Mouse (Mus musculus) lung, postnatal 4 days (tissue): ENCODE results near the gene Nudt9.
A peak's percentile ranks its signal among the peaks of the same experiment; 100 is the strongest.

Experiments used
- DNase-seq, 2 experiments: peaks; one replicate each; pipeline ENCODE4 v3.0.0; 2021

Nudt9 gene

DNA sequence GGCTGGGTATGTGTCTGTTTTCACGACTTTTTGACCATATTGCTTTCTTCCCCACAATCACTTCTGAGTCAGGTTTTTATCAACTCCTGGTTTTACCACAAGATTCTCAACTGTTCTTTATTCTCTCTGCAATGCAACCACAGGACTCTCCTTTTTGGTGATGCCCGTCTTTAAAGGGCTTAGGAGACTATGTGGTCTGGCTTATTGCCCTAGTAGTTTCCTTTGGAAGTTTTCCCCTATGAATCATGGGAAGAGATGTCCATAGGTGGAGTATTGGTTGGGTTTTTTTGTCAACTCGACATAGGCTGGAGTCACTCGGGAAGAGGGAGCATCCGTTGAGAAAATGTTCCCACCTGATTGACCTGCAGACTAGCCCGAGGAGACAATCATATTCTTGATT lies 34.6 kb downstream of the Nudt9 start:
- DNase-seq, result no peak

- no peak for DNase-seq
Measured at GRCm38 (mm10) chr5:104085366-104085765, 39.3 kb downstream of the Nudt9 start.

DNA sequence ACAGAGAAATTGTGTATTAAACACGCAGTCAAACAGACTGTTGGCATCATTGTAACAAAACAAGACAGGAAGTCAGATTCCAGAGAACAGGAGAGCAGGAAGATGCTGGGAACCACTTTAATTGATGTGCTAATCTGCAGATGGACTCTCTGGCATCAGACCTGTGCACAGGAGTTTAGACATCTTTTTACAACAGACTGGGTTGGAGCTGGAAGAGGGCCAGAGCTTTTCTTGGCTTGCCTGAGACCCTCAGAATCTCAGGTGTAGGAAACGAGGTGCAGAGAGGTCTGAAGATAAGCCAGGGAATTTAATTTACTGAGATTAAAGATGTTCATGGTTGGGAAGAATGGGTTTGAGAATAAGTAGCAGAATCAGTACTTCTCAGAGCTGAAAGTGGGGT lies 43.6 kb downstream of the Nudt9 start:
- no peak for DNase-seq

- peak in 1 of 2 experiments; percentile 44 for DNase-seq
Measured at GRCm38 (mm10) chr5:104095416-104096077, 49.4 kb downstream of the Nudt9 start.

DNA sequence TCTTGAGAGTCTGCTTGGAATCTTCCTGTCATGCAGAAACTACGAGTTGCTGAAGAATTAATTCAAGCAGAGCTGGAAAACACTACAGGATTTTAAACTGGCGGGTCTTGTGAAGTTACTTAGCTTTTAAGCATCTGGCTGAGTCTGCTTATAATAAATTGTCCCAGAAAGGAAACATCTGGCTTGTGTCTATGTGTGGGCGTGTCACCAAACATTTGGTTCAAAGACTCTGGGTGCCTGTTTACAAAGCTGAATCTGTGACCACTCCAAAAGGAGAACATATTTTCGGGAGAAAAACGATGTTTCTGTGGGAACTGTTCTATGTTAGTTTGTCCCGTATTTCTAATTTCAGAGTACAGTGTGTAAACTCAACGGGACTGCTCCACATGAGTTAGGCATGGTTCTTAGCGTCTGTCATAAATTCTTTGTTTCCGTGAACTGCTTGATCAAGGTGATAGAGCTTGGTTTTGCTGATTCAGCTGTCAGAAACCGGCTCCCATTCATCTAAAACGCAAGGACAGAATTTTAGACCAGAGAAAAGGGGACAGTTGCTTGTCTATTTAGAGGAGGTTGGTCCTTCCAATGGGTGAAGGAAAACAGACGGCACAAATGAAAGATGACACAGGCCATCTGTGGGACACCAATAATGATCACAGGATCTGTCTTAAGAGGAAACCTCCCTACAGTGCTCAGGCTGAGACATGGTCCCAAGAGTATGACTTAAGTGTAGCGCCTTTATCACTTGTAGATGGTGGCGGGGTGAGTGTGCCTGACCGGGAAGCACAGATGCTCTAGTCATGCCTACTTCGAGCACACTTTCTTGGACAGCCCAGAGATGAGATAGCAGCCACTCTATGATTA lies 50.2 kb downstream of the Nudt9 start:
- peak; percentile 49 to 58 for DNase-seq

GRCm38 (mm10) chr5:104101678-104102531 lies 55.8 kb downstream of the Nudt9 start:
- no peak for DNase-seq

- no peak for DNase-seq
Measured at GRCm38 (mm10) chr5:104103171-104103570, 57.1 kb downstream of the Nudt9 start.

- DNase-seq, result no peak
Measured at GRCm38 (mm10) chr5:104104111-104104510, 58.0 kb downstream of the Nudt9 start.

DNA sequence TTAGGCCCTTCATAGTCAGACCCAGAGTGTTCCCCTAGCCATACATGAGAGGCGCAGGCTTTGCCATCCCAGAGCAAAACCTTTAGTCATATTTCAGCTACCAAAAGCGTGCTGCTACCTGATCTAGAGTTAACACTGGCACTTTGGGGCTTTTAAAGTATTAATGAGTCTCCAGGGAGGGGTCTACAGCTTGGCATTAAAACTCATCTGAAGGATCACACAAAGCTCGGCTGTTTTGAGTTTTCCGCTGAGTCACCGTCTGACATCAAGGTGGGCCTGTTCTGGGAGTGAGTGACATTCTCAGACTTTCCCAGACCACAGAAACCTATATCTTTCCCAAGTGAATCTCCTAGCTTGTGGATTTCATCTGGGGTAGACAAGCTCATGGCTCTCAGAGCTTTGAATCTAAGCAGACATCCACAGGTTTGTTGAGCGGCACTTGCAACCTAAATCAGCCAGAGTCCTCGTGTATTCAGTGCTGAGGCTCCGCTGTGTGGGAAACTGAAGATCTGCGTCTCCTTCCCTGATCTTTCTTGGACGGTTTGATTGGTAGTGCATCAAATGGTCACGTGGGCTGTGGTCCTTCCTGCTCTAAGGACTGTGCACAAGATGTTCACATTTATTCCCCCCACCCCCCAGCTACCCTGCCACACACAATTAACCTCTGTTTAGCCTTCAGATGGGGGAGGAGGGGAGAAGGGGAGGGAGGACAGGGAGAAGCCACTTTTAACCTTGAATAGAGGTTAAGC lies 62.2 kb downstream of the Nudt9 start:
- DNase-seq, result no peak

DNA sequence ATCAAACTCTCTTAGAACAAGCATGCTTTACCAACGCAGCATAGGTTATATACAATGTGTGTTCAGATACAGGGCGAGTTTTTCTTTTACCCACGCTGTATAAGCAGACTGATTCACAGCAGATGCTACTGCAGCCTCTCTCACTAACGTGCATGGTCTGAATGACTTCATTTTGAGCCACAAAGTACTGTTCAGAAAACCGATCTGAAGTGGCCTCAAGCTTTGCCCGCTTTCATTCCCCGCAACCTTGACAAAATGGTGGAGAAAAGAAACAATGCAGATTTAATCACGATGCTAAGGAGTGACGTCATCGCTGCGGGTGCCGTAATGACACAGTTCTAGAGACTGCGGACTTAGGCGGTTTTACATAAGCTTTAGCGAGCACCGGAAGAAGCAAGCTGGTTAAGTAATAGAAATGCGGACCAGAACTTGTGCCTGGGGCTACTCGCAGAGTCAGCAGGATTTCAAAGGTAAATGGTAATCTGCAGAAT lies 62.8 kb downstream of the Nudt9 start:
- DNase-seq, result peak in 1 of 2 experiments; percentile 11

- peak; percentile 17 to 35 for DNase-seq
Measured at GRCm38 (mm10) chr5:104109516-104109915, 63.4 kb downstream of the Nudt9 start.

DNA sequence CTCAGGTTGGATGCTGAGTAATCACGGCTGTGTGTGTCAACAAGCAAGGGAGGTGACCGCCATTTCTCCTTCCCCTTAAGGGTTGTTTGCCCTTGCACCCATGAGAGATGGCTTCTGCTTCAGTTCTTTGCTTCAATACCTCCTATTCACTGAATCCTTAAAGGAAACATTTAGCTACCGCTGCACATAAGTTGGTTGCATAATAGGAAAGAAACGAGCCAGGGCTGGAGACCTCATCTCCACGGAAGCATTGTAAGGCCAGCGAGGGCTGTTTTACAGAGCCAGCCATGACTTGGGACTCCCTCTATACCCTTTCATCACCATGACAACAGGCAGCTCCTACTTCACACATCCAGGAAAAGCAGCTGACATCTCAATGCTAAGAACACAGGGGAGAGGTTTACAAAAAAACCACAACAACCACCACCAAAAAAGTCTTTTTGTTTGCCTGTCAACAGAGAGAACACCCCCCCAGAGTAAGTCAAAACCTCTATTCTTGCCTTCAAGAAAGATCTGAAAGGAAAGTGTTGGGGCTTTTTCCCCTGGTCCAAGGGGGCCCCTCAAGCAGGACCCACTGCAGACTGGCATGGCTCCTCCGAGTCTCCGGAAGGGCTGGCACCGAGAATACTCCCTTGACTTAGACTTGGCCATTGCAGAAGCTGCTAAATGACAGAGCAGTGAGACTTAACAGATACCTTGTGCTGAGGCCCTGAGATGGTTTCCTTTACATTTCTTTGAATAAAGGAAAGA lies 64.2 kb downstream of the Nudt9 start:
- DNase-seq, result no peak

GRCm38 (mm10) chr5:104112016-104112415 lies 65.9 kb downstream of the Nudt9 start:
- DNase-seq, result peak; percentile 55 to 75

GRCm38 (mm10) chr5:104112511-104112910 lies 66.4 kb downstream of the Nudt9 start:
- DNase-seq, result no peak

DNA sequence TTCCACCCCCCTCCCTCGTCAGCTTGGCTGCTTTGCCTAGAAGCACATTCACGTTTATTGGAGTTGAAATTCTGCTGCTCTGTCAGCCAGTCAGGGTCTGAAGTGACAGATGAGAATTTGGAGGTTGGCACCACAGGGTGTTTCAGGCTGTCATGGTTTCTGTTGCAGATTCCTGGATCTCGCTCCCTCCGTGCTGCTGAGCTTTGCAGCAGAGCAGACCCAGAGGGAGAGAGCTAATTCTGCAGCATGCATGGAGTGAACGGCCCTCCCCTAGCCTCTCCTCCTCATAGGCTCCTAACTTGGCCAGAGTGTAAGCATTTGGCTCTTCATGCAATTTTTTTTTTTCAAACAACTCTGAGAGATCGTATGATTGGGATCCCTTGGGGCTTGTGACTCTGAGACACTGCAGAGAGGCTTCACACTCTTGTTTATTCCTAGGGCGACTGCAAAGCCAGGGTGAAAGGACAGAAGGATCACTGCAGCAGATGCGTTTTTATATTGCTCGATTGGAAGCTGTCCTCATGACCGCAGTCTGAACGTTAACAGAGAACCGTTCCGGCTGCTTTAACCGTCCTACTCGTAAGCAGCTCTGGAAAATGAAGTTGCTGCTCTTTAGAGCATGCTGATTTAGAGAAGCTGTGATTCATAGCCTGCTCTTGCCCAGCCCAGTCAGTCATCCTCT lies 67.5 kb downstream of the Nudt9 start, which contains the start of gene Sparcl1:
Gene Sparcl1, minus strand, starts transcription at position 243 of the 682 bp plus-strand sequence.
- peak; percentile 44 to 64 for DNase-seq
